Mouse (Mus musculus) heart, adult 10 weeks (tissue): ENCODE data around the gene Sipa1l3. TPM values are rescaled to one million over a fixed set of nuclear protein-coding genes. Genes with fewer than 3 reads are reported as not detected.

Experiments used
- polyA plus RNA-seq: library from polyadenylated mRNA; stranded (reverse); fragments of 350-450 nt; fragmentation: Illumina TruSeq; extraction: RNeasy Lipid Tissue Mini Kit (QIAGEN cat#74804); gene quantifications from one replicate; pipeline ENCODE4 v1.2.3, GENCODE M21; 2014; ENCODE audit warnings: low read depth, low replicate concordance

Gene Sipa1l3
- polyA plus RNA-seq, result 5.6 TPM

GRCm38 (mm10) chr7:29518421-29519210 lies at the start of gene Sipa1l3:
Gene Sipa1l3 (minus strand): TSS chr7:29518641.

GRCm38 (mm10) chr7:29303738-29304462 lies 214.5 kb downstream of the Sipa1l3 start, which contains the start of gene Dpf1:
Gene Dpf1 (plus strand): TSS chr7:29303951.

GRCm38 (mm10) chr7:29288942-29289638 lies 229.4 kb downstream of the Sipa1l3 start, which contains the start of gene Ppp1r14a:
Gene Ppp1r14a (plus strand): TSS chr7:29289308.

GRCm38 (mm10) chr7:29281201-29282073 lies 237.0 kb downstream of the Sipa1l3 start, which contains the start of gene Spint2:
Gene Spint2 (minus strand): TSS chr7:29281912.

Other genes with a start within 250 kb of the Sipa1l3 start
- 34.7 TPM for gene Spint2, start 236.7 kb downstream of the Sipa1l3 start, polyA plus RNA-seq
- gene Ppp1r14a, start 229.3 kb downstream of the Sipa1l3 start, polyA plus RNA-seq, result 10.0 TPM
- gene Dpf1, start 214.7 kb downstream of the Sipa1l3 start, polyA plus RNA-seq, result 0.47 TPM
- gene Catsperg2, start 208.4 kb upstream of the Sipa1l3 start, polyA plus RNA-seq, result not detected
- 5.6 TPM for gene Zfp84, start 249.9 kb upstream of the Sipa1l3 start, polyA plus RNA-seq